Mouse (Mus musculus) heart, postnatal 0 days (tissue): ENCODE results near the gene Nhej1.

Experiments used
- CTCF ChIP-seq: IDR thresholded peaks from 2 replicates; pipeline ENCODE4 v1.5.1; 2016; ENCODE audit warnings: antibody characterized with exemption, control low read depth, low read depth
- EP300 ChIP-seq: IDR thresholded peaks from 2 replicates; pipeline ENCODE4 v1.6.1; 2016; ENCODE audit warnings: antibody characterized with exemption, low read depth

DNA sequence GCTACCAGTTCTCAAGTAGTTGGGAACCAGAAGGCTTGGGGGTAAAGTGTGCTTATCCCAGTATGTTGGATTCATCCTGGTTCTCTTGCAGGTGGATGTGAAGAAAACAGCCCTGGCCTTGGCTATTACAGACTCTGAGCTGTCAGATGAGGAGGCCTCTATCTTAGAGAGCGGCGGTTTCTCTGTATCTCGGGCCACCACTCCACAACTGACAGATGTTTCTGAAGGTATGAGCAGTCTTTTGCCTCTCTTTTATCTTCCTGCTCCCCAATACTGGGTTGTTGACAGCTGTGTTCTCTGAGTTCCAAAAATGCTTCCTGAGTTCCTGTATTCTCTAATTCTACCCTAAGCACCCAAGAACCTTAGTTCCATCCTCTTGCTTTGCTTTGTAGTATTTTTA is 20.6 kb upstream of the Nhej1 start:
- TF ChIP-seq CTCF = no peak
- TF ChIP-seq EP300 = no peak
